Comparison of ENCODE assay signal across 20 mouse cellular contexts in genomic region chr1:137262121-137262525, GRCm38 (mm10).
A peak's percentile ranks its signal among the peaks of the same experiment; 100 is the strongest.
DNase-seq lines count a peak whose midpoint lies in the region; ATAC-seq lines count a peak whose summit lies in the region.
"Had no signal": no experiment of that assay in that cellular context is flagged by ENCODE, and none has a peak within 500 bp of the region (broad histone marks: within the 10 kb centered on the region; RNA-seq: fewer than 3 reads in every experiment).

No protein-coding gene starts in this region.

- 0 out of 2 replicates have a peak overlapping the region, but pooled peaks have one; percentile 39 for H3K9ac ChIP-seq in forebrain, embryonic 16.5 days (replicated peaks; ENCODE audit: low read depth, low read length)
- no peak overlapping the region for H3K9ac ChIP-seq in hindbrain, embryonic 15.5 days
- H3K9ac ChIP-seq: embryonic facial prominence, embryonic 13.5 days; heart, embryonic 15.5 days; limb, embryonic 12.5 days; liver, embryonic 12.5 days; stomach, embryonic 15.5 days had no signal

- ATAC-seq in forebrain, embryonic 16.5 days: peak; percentile 73
- ATAC-seq in hindbrain, embryonic 15.5 days (ENCODE audit: low FRiP score, low read depth): no peak
- ATAC-seq: intestine, postnatal 0 days; liver, embryonic 12.5 days had no signal

- H3K27ac ChIP-seq in forebrain, embryonic 16.5 days (ENCODE audit: low read length): peak overlapping the region; percentile 68
- H3K27ac ChIP-seq in hindbrain, embryonic 15.5 days (replicated peaks): no peak overlapping the region
- H3K27ac ChIP-seq: embryonic facial prominence, embryonic 13.5 days; heart, embryonic 15.5 days; limb, embryonic 12.5 days; liver, embryonic 12.5 days; stomach, embryonic 15.5 days had no signal

- whole genome bisulfite sequencing in forebrain, embryonic 16.5 days: 6% methylated on average over 5 of the region's 5 CpGs
- WGBS in hindbrain, embryonic 15.5 days: 27% methylated on average over 5 of the region's 5 CpGs

- H3K4me3 ChIP-seq in forebrain, embryonic 16.5 days (replicated peaks; ENCODE audit: low read length): no peak overlapping the region
- no peak overlapping the region for H3K4me3 ChIP-seq in hindbrain, embryonic 15.5 days
- H3K4me3 ChIP-seq: embryonic facial prominence, embryonic 13.5 days; heart, embryonic 15.5 days; limb, embryonic 12.5 days; liver, embryonic 12.5 days; stomach, embryonic 15.5 days had no signal

- no peaks in the 10 kb centered on the region for H3K36me3 ChIP-seq in forebrain, embryonic 16.5 days (ENCODE audit: control insufficient read depth, insufficient read depth)
- no peaks in the 10 kb centered on the region for H3K36me3 ChIP-seq in hindbrain, embryonic 15.5 days
- H3K36me3 ChIP-seq: embryonic facial prominence, embryonic 13.5 days; heart, embryonic 15.5 days; limb, embryonic 12.5 days; liver, embryonic 12.5 days; stomach, embryonic 15.5 days had no signal

- intact Hi-C loops in heart, postnatal 10 days (cut with DNase I): no loop called here

- DNase-seq in heart, adult 11 months: peak; percentile 66
- DNase-seq in heart, postnatal 10 days: no peak
- peak; percentile 20 for DNase-seq in retina, embryonic 14.5 days (ENCODE audit: low spot score)
- DNase-seq in kidney, postnatal 36 days: no peak
- DNase-seq in thymus, postnatal 14 days: no peak
- no peak for DNase-seq in right cerebral cortex, postnatal 25 days
- DNase-seq: cerebellum, adult 9-10 months; gastrocnemius, postnatal 14 days; lung, adult 2 months; lung, postnatal 4 days; spleen, adult 18-20 months; thymus, adult 18-20 months had no signal

- H3K9me3 ChIP-seq in forebrain, embryonic 16.5 days (ENCODE audit: control insufficient read depth, low read length): no peaks in the 10 kb centered on the region
- H3K9me3 ChIP-seq in hindbrain, embryonic 15.5 days: no peaks in the 10 kb centered on the region
- H3K9me3 ChIP-seq: embryonic facial prominence, embryonic 13.5 days; heart, embryonic 15.5 days; limb, embryonic 12.5 days; liver, embryonic 12.5 days; stomach, embryonic 15.5 days had no signal

- no peaks in the 10 kb centered on the region for H3K27me3 ChIP-seq in forebrain, embryonic 16.5 days (replicated peaks; ENCODE audit: control insufficient read depth, insufficient read depth, low read length)
- no peaks in the 10 kb centered on the region for H3K27me3 ChIP-seq in hindbrain, embryonic 15.5 days
- H3K27me3 ChIP-seq: embryonic facial prominence, embryonic 13.5 days; heart, embryonic 15.5 days; limb, embryonic 12.5 days; liver, embryonic 12.5 days; stomach, embryonic 15.5 days had no signal

- peak overlapping the region; percentile 44 for H3K4me2 ChIP-seq in forebrain, embryonic 16.5 days (ENCODE audit: low read length)
- H3K4me2 ChIP-seq in hindbrain, embryonic 15.5 days: peak overlapping the region; percentile 7; the same call in 1 of the 2 replicates
- H3K4me2 ChIP-seq: embryonic facial prominence, embryonic 13.5 days; heart, embryonic 15.5 days; limb, embryonic 12.5 days; liver, embryonic 12.5 days; stomach, embryonic 15.5 days had no signal

- H3K4me1 ChIP-seq in forebrain, embryonic 16.5 days (replicated peaks; ENCODE audit: control insufficient read depth, insufficient read depth, low read length): peaks cover 23% of the 10 kb centered on the region
- peaks cover 6% of the 10 kb centered on the region; the same call in 1 of the 2 replicates for H3K4me1 ChIP-seq in hindbrain, embryonic 15.5 days (replicated peaks)
- H3K4me1 ChIP-seq: heart, embryonic 15.5 days; liver, embryonic 12.5 days; stomach, embryonic 15.5 days had no signal

Comparison
In these comparisons a context has a peak if more than half of its experiments do, and no peak if none do; other contexts are left out.
1. DNase-seq: peak in heart, adult 11 months (single experiment) and retina, embryonic 14.5 days (single experiment); none in heart, postnatal 10 days (0 of 2), kidney, postnatal 36 days (0 of 2), thymus, postnatal 14 days (single experiment) and right cerebral cortex, postnatal 25 days (single experiment).